Mouse (Mus musculus) spleen, embryonic (tissue): ENCODE results near the gene Mtcp1.

ENCODE experiments used
- CTCF ChIA-PET: fragments of 350-600 bp; sonication (Branson Sonifier 250); formaldehyde crosslinking; loops from one replicate; lab custom pipeline; 2022; lab: Charles Lee

Mtcp1 gene

DNA sequence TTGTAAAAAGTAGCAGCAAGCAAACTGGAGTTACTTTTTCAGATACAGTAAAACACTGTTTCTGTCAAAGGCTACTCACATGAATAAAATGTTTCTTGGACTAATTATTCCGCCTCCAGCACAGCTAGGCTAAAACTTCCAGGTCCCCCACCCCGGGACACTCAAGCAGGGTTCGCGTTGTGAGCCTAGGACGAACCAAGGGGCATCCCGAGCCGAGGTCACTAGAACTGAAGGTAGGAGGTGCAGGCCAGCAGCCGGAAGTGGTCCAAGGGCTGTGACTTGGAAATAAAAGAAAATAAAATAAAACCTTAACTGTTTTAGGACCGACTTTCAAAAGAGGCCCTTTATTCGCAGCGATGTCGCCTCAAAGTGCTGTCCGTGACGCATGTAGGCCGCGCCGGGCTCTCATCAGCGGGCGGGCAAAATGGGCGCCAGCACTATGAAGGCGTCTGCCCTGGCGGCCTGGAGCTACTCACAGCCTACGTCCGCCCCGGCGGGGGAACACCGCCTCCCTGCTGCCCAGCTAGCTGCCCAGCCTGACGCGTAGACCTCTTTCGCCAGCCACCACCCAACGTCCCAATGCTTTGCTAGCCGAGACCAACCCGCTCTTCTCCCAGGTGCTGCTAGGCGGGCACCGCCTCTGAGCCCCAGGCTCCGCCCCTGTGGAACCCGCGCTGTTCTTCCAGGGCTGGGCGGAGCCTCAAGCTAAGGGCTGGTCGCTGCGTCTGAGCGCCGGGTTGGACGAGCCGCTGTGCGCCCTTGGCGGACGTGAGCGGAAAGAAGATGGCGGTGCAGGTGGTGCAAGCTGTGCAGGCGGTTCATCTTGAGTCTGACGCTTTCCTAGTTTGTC lies at the start of gene Mtcp1, which contains the start of the genes Cmc4 and Brcc3:
Gene Mtcp1 (minus strand): TSS at position 653 of the 850 bp plus-strand sequence.
Gene Cmc4 (minus strand): TSS at position 649 of the 850 bp plus-strand sequence.
Gene Brcc3 (plus strand): TSS at position 693 of the 850 bp plus-strand sequence.
- CTCF ChIA-PET, result no interaction called here

DNA sequence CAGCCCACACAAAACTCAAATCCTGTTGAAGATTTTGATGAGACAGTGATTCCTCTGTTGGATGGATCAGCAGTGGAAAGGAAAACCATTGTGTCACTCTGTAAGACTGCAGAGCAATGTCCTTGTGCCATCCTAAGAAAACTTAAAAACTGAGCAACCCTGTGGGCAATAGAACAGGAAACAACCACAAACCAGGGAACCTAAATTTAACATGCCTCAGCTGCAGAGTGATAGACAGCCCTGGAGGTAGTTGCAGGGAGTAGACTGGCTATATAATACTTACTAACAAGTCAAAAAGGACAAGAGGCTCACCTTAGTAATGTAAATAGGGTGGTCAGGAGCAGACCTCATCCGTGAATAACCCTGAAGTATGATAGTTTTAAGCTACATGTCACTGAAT lies 38.2 kb upstream of the Mtcp1 start:
- CTCF ChIA-PET, result no interaction called here

DNA sequence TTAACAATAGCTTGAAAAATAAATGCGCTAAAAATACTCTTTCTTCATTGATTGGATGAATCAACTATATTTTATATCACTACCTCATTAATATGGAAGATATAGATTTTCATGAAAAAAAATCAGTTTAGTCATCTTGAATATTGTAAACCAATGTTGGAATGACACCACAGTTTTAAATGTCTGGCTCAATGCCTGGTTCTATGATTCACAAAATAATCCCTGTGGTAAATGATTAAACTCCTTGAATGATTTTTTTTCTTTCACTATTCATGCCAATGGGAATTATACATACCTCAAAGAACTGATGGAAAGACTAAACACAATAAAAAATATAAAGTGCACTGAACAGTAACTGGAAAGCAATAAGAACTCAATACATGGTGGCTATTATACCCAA lies 6.7 kb downstream of the Mtcp1 start:
- CTCF ChIA-PET, result no interaction called here

DNA sequence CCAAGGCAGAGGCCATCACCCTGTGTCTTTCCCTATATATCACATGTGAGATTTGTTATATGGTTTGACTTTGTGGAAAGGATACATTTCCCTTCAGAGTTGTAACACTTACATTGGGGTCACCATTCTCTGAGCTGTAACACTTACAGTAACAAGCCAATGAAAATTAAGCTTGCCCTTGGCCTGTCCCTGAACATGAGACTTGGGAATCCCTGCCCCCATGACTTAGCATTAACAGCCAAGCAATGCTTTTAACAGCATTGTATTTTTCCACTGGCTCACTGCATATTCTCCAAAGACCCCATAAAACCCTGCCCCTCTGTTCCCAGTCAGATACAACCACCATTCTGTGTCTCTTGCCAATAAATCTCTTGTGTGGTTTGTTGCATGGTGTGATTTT lies 13.0 kb downstream of the Mtcp1 start:
- CTCF ChIA-PET, result no interaction called here

DNA sequence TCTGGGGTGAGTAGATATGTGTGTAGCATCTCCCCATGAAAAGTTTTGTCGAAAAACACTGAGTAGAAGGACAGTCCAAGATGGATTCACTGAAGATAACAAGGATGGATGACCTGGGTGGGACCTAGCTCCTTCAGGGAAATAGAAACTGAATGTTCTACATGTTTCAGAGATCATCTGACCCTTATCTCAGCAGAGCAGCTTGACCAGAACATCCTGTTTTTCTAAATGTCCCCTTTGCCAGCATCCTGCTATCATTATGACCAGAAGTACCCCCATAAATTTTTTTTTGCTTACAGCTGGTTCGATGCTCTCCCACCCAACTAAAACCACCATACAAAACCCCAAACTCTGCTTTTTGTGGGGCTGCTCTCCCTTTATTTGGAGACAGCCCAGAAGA lies 13.7 kb downstream of the Mtcp1 start:
- CTCF ChIA-PET, result no interaction called here

DNA sequence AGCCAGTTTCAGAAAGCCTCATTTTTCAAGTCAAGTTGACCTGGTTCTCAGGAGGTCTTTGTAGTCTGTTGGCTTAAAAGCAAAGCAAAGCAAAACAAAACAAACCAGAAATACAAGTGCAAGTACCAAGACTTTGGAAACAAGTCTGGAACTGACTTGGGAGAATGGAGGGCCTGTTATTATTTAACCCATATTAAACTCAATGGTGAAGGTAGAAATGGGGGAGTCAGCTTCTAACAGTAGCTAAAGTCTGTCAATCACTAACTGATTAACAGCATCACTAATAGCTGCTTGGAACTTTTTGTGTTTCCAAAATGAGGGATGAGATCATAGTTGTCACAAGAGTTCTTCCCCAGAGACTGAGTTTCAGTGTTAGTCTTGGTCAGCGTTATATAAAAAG lies 16.9 kb downstream of the Mtcp1 start:
- CTCF ChIA-PET, result no interaction called here

DNA sequence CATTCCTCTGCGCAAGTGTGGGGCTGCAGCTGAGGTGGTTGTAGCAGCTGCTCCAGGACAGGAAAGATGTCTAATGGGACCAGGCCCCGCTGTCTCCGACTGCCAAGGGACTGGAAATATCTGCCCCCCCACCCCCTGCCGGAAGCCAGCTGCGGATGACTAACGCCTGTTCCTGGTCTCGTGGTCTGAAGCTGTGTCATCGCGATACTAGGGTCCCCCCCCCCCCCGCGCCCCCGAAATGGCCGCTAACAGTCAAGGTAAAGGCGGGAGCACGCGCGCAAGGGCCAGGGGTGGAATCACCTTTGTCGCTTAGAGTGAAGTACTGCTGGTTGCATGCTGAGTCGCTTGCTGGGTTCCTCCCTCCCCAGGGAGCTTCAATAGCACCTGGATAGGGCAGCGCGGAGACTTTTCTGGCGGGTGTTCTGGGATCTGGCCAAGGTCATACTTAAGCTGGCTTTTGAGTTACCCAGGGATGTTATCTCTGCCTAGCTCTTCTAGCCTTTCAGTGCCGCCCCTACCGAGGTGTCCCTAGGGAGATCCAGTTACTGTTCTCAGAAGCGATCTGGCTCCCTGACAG lies 34.1 kb downstream of the Mtcp1 start, which contains the start of the genes Fundc2 and F8:
Gene Fundc2 (plus strand): TSS at position 205 of the 577 bp plus-strand sequence.
Gene F8 (minus strand): TSS at position 421 of the 577 bp plus-strand sequence.
- CTCF ChIA-PET, result no interaction called here

DNA sequence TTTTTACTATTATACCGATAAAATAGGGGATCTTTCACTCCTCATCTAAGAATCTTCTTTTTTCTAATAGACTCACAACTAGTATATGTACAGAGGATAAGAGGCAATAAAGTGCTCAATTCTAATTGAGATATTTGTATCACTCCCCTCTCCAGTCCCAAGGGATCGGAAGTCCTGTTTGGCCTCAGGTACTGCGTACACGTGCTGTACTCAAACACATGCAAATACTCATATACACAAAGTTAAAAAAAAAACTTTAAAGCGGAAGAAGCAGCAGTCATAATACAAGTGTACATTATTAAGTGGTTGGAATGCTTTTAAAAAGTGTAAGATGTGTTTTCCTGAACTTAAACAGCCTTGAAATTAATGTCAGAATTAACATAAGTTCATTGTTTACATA lies 34.7 kb downstream of the Mtcp1 start:
- CTCF ChIA-PET, result no interaction called here

DNA sequence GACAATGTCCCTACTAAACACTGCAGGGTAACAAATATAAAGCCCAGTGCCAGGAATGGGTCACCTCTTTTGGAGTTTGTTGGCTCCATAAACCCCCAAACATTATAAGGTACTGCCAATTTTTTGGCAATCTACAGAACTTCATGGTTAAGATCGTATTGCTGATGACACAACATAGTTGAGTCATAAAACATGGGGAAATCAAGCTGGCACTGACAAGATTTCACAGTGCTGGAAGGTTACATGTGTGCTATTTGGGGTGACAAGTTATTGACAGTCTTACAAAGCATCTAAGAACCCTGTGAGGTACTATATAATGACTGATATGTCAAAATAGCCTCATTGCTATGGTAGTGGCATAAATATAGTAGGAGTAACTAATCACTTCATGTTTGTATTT lies 35.2 kb downstream of the Mtcp1 start:
- CTCF ChIA-PET, result no interaction called here

DNA sequence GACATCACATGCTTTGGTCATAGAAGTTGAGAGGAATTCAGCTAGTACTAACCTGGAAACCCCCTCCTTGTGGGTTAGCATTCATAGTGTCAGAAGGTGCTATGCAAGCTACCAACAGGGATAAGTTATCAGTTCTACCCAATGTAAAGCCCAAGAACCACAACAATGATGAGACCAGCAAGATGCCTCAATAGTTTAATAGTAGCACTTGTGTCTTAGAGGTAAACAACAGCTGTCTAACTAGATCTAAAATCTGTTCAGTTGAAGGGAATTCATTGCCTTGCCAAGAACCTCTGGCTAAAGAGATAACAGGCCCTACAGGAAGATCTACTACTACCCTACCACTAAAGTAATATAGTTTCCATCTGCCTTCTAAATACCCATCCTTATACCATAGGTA lies 39.6 kb downstream of the Mtcp1 start:
- CTCF ChIA-PET, result no interaction called here

DNA sequence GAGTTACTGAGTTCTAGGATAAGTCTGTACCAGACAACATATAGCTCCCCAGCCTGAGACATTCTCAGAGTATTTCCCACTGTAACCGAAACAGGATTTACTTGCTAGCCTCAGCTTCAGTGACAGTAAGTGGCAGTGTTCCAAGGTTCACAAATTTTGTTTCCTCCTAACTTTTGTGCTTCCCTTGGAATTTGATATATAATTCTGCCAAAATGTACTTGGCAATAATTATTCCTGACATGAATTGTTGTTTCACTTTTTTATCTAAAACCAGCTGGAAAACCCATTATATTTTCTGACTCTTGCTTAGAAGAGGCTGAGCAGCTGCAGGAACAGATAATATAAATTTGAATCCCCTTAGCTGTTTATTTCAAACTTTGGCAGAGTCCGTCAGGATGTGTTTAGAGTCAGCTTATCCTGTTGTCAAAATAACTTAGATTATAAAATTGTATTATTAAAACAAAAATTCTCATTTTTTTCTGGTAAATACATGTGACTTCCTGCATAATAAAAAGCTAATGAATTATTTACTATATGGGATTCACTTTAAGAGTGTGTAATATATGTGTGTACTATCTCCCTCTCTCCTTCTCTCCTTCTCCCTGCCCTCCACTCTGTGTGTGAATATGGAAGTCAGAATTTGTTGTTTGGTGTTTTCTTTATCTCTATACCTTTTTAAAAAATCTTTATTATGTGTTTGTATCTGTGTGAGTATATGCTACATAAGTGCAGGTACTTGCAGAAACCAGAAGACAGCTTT lies 43.5 kb downstream of the Mtcp1 start:
- CTCF ChIA-PET, result no interaction called here

DNA sequence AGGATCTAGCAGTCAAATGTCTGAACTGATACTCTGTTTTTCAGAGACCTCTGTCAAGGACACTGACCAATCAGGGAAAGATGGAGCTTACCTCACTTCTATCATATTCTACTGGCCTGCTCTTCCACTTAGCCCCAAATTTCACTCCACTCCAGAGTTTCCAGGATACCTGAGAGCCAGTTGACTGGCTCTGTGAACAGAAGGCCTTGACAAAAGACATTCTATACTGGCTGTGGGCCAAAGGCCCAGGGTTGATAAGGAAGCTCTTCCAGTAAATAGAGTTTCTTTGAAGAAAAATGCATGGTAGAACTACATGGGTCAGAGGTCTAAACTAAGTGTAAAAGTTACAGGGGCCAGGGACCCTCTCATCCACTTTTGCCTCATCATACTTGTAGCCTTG lies 46.2 kb downstream of the Mtcp1 start:
- CTCF ChIA-PET, result no interaction called here
